29 mouse cellular contexts compared by ENCODE assay signal in genomic region chr4:68382007-68382406, GRCm38 (mm10).
DNase-seq lines count a peak whose midpoint lies in the region; ATAC-seq and TF ChIP-seq lines count a peak whose summit lies in the region.
"Had no signal": no experiment of that assay in that cellular context is flagged by ENCODE, and none has a peak within 500 bp of the region (broad histone marks: within the 10 kb centered on the region; RNA-seq: fewer than 3 reads in every experiment).

No protein-coding gene starts in this region.

- no peak overlapping the region for H3K27ac ChIP-seq in forebrain, postnatal 0 days (ENCODE audit: low read depth, low read length)
- no peak overlapping the region for H3K27ac ChIP-seq in forebrain, embryonic 12.5 days
- H3K27ac ChIP-seq in intestine, postnatal 0 days (ENCODE audit: low read depth, low read length): no peak overlapping the region
- H3K27ac ChIP-seq: embryonic facial prominence, embryonic 13.5 days; embryonic facial prominence, embryonic 15.5 days; forebrain, embryonic 10.5 days; forebrain, embryonic 13.5 days; forebrain, embryonic 15.5 days had no signal

- no peak overlapping the region for H3K4me3 ChIP-seq in forebrain, postnatal 0 days (ENCODE audit: low read depth, low read length)
- no peak overlapping the region for H3K4me3 ChIP-seq in forebrain, embryonic 12.5 days (replicated peaks)
- no peak overlapping the region for H3K4me3 ChIP-seq in intestine, postnatal 0 days (ENCODE audit: low read depth, low read length)
- H3K4me3 ChIP-seq: embryonic facial prominence, embryonic 13.5 days; embryonic facial prominence, embryonic 15.5 days; erythroblast, embryonic 14.5 days; forebrain, embryonic 10.5 days; forebrain, embryonic 13.5 days; forebrain, embryonic 15.5 days had no signal

- H3K9me3 ChIP-seq in forebrain, postnatal 0 days (ENCODE audit: low read length): no peaks in the 10 kb centered on the region
- no peaks in the 10 kb centered on the region for H3K9me3 ChIP-seq in forebrain, embryonic 12.5 days
- no peaks in the 10 kb centered on the region for H3K9me3 ChIP-seq in intestine, postnatal 0 days (ENCODE audit: control insufficient read depth)
- H3K9me3 ChIP-seq: embryonic facial prominence, embryonic 13.5 days; embryonic facial prominence, embryonic 15.5 days; forebrain, embryonic 10.5 days; forebrain, embryonic 13.5 days; forebrain, embryonic 15.5 days; G1E had no signal

- peak; percentile 0 for DNase-seq in forebrain, postnatal 0 days
- DNase-seq in frontal cortex, adult 2 months (ENCODE audit: extremely low spot score in 1 of 2, low spot score in 1 of 2): peak; percentile 4 to 22
- DNase-seq in frontal cortex, postnatal 36 days (ENCODE audit: low spot score in 2 of 2): no peak
- DNase-seq in right cerebral cortex, adult 18-20 months: peak; percentile 7
- DNase-seq in right cerebral cortex, postnatal 4 days: no peak
- peak; percentile 55 for DNase-seq in telencephalon, adult 2 months (ENCODE audit: low read depth, low spot score)
- DNase-seq: adrenal gland, adult 8-10 months; adrenal gland, postnatal 14 days; adrenal gland, postnatal 36 days; B cell, adult 2 months; cerebellum, adult 11-12 months; cerebellum, adult 2 months; cerebellum, adult 9-11 months; cerebellum, postnatal 14 days; cerebellum, postnatal 36 days; embryo, embryonic 11 days had no signal

- H3K9ac ChIP-seq in forebrain, postnatal 0 days: no peak overlapping the region
- H3K9ac ChIP-seq in forebrain, embryonic 12.5 days: no peak overlapping the region
- H3K9ac ChIP-seq in intestine, postnatal 0 days (ENCODE audit: low read depth, low read length): no peak overlapping the region
- H3K9ac ChIP-seq: embryonic facial prominence, embryonic 13.5 days; embryonic facial prominence, embryonic 15.5 days; forebrain, embryonic 13.5 days; forebrain, embryonic 15.5 days had no signal

- no peaks in the 10 kb centered on the region for H3K36me3 ChIP-seq in forebrain, postnatal 0 days (ENCODE audit: insufficient read depth)
- no peaks in the 10 kb centered on the region for H3K36me3 ChIP-seq in forebrain, embryonic 12.5 days (replicated peaks)
- H3K36me3 ChIP-seq in intestine, postnatal 0 days (ENCODE audit: control insufficient read depth, insufficient read depth): no peaks in the 10 kb centered on the region
- H3K36me3 ChIP-seq: embryonic facial prominence, embryonic 13.5 days; embryonic facial prominence, embryonic 15.5 days; forebrain, embryonic 10.5 days; forebrain, embryonic 15.5 days; G1E had no signal

- H3K27me3 ChIP-seq in forebrain, postnatal 0 days (ENCODE audit: insufficient read depth, low read length): no peaks in the 10 kb centered on the region
- H3K27me3 ChIP-seq in forebrain, embryonic 12.5 days: no peaks in the 10 kb centered on the region
- no peaks in the 10 kb centered on the region for H3K27me3 ChIP-seq in intestine, postnatal 0 days (replicated peaks; ENCODE audit: control insufficient read depth, insufficient read depth, low read length)
- H3K27me3 ChIP-seq: CH12.LX; embryonic facial prominence, embryonic 13.5 days; embryonic facial prominence, embryonic 15.5 days; forebrain, embryonic 13.5 days; forebrain, embryonic 15.5 days; Patski had no signal

- no peaks in the 10 kb centered on the region for H3K4me1 ChIP-seq in forebrain, postnatal 0 days (ENCODE audit: insufficient read depth)
- no peaks in the 10 kb centered on the region for H3K4me1 ChIP-seq in forebrain, embryonic 12.5 days
- H3K4me1 ChIP-seq in intestine, postnatal 0 days (replicated peaks; ENCODE audit: control insufficient read depth, insufficient read depth, low read length): no peaks in the 10 kb centered on the region
- H3K4me1 ChIP-seq: embryonic facial prominence, embryonic 13.5 days; embryonic facial prominence, embryonic 15.5 days; forebrain, embryonic 10.5 days; forebrain, embryonic 13.5 days; forebrain, embryonic 15.5 days had no signal

- H3K4me2 ChIP-seq in forebrain, postnatal 0 days (ENCODE audit: low read depth): no peak overlapping the region
- H3K4me2 ChIP-seq in forebrain, embryonic 12.5 days: no peak overlapping the region
- no peak overlapping the region for H3K4me2 ChIP-seq in intestine, postnatal 0 days (replicated peaks; ENCODE audit: low read depth)
- H3K4me2 ChIP-seq: embryonic facial prominence, embryonic 13.5 days; embryonic facial prominence, embryonic 15.5 days; forebrain, embryonic 13.5 days; forebrain, embryonic 15.5 days had no signal

- TF ChIP-seq CTCF in forebrain, postnatal 0 days (IDR thresholded peaks at IDR 0.05; ENCODE audit: low read depth): no peak
- TF ChIP-seq CTCF in intestine, postnatal 0 days (IDR thresholded peaks at IDR 0.05; ENCODE audit: low read depth): no peak

- ATAC-seq in forebrain, postnatal 0 days: no peak
- no peak for ATAC-seq in forebrain, embryonic 12.5 days (ENCODE audit: low FRiP score)
- no peak for ATAC-seq in intestine, postnatal 0 days
- ATAC-seq: activated CD4-positive, CD25-positive, alpha-beta regulatory T cell, adult 4 months; CD4-positive, CD25-positive, alpha-beta regulatory T cell, adult 4 months; forebrain, embryonic 13.5 days; forebrain, embryonic 15.5 days; Patski had no signal

- 60% methylated on average over 1 of the region's 1 CpGs for WGBS in forebrain, postnatal 0 days
- 76% methylated on average over 1 of the region's 1 CpGs for WGBS in forebrain, embryonic 12.5 days
- 83% methylated on average over 1 of the region's 1 CpGs for WGBS in intestine, postnatal 0 days

Comparison
In these comparisons a context has a peak if more than half of its experiments do, and no peak if none do; other contexts are left out.
1. DNase-seq: peak in forebrain, postnatal 0 days (single experiment), frontal cortex, adult 2 months (2 of 2), right cerebral cortex, adult 18-20 months (single experiment) and telencephalon, adult 2 months (single experiment); none in frontal cortex, postnatal 36 days (0 of 2) and right cerebral cortex, postnatal 4 days (single experiment).